Mouse (Mus musculus) embryo, embryonic 11 days (tissue): ENCODE measurements around the gene Kpna7.
"Not testable (repeated sequence)": the region's sequence is repeated elsewhere in the genome, so short reads cannot be mapped to it uniquely, and the experiment has no call there.

ENCODE experiments used
- DNase-seq: peaks from one replicate; pipeline ENCODE4 v3.0.0-alpha.2; 2015

Gene Kpna7

DNA sequence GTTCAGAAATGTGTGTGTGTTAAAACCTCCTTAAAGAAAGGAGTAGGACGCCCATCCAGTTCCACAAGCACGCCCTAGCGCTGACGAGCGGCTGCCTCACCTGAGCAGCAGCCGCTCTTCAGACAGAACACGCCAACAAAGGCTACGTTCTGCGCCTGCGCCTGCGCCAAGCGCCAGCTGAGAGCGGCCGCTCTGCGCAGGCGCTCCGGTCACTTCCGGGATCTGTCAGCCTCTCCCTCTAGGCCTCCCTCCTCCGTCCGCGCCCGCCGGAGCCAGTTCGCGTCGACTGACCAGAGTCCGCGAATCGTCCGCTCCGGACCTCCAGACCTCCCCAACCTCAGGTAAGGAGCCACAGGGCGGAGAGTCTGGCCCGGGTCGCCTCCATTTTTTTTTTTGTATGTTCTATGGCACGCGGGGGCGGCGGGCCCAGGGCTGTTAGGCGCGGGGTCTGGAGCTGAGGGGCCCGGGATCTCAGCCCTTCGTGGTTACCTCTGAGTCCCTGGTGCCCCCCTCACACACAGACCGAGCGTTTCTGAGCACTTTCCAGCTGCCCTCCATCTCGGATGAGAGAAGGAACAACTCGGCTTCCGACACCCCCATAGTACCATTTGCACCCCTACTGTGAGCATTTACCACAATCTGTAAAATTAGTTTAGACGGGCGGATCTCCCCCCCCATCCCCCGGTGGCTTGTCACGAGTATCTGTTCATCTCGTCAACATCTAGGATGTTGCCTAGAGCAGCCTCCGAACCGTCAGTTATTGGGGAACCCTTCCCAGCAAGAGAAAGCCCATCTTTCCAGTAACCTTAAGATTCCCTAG is at the start of gene Kpna7, which contains the start of gene Arpc1a:
TSS of gene Kpna7 (minus strand) at position 399 of the 820 bp plus-strand sequence.
TSS of gene Arpc1a (plus strand) at position 199 of the 820 bp plus-strand sequence.
- peak; percentile 96 for DNase-seq

DNA sequence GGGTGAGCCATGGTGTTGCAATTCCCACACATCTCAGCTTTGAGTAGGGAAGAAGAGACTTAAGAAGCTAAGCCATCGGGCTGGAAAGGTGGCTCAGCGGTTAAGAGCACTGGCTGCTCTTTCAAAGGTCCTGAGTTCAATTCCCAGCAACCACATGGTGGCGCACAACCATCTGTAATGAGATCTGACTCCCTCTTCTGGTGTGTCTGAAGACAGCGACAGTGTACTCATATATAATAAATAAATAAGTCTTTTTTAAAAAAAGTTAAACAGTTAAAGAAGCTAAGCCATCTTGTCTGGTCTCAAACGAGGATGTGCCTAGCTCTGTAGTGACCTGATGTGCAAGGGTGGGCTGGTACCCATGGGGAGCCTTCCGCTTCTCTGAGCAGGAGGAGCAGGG is 49.4 kb upstream of the Kpna7 start:
- not testable (repeated sequence) for DNase-seq

DNA sequence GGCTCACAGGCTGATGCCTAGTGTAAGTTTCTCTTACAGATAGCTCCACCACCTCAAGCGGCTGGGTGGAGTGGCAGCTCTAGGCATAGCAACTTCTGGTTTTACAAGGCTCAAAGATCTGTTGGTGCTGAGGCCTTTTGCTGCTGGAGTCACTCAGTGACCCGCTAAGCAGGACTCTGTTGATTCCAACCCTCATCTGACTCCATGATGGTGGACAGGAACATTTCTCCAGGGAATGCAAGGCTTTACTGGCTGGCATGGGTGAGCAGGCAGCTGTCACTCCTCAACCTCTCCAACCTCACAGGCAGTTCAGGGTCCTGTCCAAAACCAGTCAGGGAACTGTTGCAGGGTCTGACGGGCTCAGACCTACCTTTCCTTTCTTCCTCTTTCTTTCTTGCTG is 47.2 kb upstream of the Kpna7 start:
- DNase-seq = no peak

DNA sequence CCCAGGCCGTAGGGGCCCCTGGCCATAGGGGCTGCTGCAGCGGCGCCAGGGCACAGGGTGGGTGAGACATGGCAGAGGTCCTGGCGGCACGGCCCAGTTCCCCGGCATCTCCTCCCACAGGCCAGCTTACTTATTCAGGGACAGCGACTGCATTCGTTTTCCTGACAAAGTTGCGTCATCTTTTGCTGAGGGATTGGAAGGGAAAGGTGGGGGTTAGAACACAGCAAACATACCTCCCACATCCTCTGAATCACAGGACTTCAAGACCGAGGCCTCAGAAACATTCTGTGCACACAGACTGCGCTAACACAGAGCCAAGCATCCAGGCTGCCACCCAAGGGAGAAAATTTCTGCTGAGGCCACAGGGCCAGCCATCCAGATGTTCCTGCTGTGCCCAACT is 46.4 kb upstream of the Kpna7 start:
- DNase-seq = no peak

DNA sequence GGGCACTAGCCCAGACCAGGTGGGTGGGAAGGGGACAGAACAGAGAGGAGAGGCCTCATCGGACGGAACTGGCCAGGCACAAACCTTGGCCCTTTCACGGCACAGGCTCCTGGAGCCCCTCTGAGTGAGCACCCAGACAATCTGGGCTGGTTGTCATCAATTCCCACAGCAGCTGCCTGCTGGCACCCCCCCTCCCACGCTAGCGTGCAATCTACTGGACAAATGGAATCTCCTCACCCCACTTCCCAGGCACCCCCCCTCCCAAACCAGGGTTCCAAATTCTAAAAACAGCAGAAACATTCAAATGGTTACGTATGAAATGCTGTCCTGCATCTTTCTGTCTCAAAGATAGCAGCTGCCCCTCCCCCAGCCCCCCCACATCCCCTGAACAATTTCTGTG is 45.9 kb upstream of the Kpna7 start:
- DNase-seq = not testable (repeated sequence)

DNA sequence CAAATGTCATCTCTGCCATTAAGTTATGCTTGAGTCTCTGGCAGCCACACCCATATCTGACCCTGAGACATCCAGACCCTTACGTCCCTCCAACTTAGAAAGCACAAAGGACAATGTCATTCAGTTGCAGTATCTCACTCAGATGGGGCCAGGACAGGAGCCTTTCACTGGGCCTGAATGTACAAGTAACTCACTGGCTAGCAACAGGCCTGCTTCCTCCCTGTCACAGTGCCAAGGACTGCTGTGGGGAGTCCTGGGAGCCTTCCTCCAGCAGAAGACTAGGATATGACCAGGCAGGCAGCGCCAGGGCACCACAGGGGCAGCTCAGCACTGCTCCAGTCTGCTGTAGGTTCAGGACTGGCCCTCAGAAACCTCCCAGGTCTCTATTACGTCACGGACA is 45.3 kb upstream of the Kpna7 start:
- no peak for DNase-seq

DNA sequence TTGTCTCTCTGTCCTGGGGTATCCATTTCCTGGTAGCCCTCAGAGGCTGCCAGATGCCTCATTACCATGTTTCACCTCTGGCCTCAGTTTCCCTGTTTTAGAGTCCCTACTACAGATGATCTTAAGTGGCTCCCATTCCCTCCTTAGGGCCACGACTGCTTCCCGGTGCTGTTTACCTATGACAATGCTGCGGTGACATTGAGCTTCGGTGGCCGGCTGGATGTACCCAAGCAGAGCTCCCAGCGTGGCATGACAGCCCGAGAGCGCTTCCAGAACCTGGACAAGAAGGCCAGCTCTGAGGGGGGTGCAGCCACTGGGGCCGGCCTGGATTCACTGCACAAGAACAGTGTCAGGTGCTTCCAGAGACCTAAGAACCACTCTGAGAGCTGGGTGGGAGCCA is 42.8 kb upstream of the Kpna7 start:
- DNase-seq = no peak

DNA sequence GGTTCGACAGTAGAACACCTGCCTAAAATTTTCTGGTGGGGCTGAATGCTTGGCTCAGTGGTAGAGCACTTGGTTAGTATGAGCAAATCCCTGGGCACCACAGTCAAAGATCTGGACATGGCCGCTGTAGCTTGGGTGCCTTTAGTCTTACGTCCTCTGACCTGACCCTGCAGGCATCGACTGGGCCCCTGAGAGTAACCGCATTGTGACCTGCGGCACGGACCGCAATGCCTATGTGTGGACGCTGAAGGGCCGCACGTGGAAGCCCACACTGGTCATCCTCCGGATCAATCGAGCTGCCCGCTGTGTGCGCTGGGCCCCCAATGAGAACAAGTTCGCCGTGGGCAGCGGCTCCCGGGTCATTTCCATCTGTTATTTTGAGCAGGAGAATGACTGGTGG is 39.6 kb upstream of the Kpna7 start:
- DNase-seq = no peak

DNA sequence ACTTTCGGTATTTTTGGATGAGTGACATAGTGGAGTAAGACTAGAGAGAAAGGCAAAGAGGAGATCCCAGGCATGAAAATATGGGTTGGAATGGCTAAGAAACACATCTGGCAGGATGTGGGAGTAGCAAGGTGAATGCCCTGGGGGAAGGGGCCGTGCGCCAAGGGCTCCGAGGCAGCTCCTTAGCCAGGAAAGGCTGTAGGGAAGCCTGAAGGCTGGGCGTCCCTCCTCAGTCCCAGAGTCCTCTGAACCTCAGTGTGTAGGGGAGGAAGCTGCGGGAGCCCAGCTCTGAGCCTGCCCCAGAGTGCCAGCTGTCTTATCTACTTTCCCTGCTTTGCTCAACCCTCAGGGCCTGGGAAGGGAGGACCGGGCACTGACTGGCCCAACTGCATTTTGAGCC is 37.1 kb upstream of the Kpna7 start:
- no peak for DNase-seq

DNA sequence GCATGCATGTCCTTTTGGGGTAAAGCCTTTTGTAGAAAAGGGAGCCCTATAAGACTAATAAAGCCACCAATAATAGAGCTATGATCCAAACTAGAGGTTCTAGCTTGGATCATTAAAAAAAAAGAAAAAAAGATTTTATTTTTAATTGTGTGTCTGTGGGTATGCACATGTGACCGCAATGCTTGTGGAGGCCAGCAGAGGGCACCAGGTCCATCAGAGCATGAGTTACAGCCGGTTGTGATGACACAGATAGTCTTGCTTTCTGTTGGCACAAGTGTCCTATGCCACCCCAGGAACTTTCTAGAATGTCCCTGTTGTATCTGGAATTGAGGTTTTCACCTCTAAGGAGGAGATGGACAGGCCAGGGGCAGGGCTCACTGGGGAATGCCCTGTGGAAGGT is 35.6 kb upstream of the Kpna7 start:
- DNase-seq = no peak

DNA sequence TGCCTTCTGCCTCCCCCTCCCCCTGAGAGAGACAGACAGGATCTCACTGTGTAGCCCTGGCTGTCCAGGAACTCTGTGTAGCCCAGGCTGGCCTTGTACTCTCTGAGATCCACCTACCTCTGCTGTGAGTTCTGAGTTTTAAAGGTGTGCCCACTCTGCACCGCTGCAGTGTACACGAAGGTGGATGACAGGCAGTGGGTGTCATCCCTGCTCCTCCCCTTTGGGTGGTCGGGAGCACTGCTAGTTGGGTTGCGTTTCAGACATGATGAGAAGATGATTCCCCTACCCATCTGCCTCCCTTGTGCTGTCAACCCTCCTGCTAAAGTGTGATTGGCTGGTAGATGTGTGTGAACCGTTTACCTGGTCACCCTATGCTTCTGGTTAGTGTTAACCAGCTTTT is 34.6 kb upstream of the Kpna7 start:
- DNase-seq = no peak

DNA sequence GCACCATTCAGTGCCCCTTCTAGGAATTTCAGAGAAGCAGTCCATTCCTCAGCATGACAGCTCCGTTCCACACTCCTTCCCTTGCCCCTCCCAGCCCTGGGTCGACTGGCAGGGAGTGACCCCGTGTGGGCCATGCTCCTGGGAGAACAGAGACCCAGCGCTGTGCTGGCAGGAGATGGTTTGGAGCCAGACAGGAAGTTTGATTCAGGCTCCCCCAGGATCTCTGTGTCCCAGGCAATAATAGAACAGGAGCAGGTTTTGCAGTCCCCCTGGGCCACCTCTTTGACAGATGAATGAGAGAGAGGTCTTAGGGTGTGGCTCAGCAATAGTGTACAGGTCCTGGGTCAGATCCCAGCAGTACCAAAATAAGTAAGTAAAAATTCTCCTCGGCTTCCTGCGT is 34.2 kb upstream of the Kpna7 start:
- DNase-seq = no peak

DNA sequence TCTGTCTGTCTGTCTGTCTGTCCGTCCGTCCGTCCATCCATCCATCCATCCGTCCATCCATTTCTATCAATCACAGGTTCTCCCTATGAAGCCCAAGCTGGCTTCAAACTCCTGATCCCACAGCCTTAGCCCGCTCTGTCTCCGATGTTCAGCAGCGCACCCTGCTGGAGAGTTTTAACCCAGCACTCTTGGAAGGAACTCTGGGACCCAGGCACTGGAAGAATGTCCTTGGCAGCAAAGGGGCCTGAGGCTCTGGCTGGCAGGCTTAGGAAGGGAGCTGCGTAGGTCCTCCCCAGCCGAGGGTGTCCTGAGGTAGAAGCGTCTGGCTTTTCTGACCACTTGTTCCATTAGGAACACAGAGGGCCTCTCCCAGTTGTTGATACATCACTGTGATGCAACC is 33.1 kb upstream of the Kpna7 start:
- peak; percentile 67 for DNase-seq

DNA sequence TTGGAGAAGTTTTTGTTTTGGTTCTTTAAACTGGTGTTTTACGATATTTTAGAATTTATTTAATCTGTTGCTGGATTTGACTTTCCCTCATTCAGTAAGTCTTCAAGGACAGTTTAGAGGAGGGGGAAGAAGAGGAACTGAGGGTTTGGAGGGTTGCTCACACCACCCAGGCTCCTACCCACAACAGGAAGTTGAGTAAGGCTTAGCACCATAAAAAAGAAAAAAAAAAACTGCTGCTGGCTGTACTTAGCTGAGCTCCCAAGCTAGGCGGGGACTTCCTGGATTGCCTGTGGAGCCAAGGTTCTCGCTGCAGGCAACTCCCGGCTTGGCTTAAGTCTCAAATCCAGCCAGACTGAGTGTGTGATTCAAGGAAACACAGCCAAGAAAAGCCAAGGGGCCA is 32.5 kb upstream of the Kpna7 start:
- DNase-seq = no peak

DNA sequence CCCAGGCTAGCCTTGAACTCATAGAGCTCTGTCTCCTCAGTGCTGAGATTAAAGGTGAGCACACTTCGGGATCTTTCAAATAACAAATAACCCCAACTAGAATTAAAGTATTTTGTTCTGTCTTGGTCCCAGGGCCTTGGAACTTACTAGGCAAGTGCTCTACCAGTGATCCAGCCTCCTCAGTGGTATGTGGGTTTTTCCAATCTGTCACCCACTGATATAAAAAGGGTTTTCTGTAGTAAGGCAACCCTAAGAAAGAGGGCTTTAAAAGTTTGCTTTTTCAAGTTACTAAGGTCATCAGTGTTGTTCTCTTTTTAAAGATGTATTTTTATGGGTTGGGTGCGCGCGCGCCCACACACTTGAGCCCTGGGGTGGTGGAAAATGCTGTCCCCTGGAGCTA is 31.9 kb upstream of the Kpna7 start:
- DNase-seq = no peak

DNA sequence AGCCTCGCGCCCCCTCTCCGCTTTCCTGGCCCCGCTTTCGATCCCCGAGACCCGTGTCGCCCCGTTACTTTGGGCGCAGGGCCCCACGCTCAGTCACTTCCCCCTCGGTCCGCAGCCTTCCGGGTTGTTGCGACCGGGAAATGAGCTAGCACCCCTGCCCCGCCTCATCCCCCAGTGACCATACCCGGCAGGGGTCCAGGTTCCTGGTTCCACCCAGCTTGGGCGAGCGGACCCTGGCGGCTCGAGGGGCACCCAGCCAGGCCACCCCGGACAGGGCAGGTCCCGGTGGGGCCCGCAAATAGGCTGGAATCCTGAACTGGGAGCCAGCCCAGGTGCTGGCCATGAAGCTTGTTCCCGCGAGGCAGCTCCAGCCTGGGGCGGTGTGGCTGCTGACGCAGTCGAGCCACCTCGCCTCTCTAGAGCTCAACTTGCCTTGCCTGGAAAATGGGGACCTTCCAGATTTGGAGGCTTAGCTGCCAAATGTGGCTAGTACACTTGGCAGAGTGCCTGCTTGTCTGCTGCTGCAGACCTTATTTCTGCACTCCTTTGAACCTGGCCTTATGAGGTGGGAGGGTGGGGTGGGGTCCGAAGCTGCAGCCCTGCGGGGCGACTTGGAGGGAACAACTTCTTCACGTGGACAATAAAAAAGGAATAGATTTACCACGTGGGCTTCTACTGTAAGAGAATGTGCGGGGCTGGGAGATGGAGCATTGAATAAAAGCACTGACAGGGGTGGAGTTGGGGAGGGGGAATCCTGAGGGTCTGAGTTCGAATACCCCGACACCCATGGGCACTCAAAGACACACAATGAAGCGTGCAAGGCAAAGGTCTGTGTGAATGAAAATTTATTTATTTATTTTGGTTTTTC is 31.0 kb upstream of the Kpna7 start:
- peak; percentile 53 for DNase-seq

DNA sequence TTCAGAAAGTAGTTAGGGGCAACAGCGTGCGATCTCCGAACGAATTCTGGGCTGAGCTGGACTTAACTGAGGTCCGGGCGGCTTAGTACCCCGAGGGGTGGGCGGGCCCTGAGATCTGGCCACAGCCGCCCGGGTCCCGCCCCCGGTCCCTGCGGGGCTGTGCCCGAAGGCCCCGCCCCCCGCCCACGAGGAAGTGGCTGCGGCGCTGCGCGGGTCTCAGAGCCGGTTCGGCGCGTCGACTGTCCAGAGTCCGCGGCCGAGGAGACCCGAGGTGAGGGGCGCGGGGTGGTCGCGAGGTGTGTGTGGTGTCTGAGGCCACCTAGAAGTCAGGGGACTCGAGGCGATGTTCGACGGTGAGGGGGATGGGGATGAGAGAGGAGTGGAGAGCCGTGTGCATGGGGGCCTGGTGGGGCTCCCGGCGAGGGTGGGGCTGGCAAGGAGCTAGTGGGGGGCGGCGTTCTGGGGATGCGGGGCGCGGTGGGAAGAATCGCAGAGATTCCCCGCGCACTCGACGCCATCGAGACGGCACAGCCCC is 30.3 kb upstream of the Kpna7 start, which contains the start of gene Arpc1b:
TSS of gene Arpc1b (plus strand) at position 145 of the 535 bp plus-strand sequence.
- peak; percentile 84 for DNase-seq

DNA sequence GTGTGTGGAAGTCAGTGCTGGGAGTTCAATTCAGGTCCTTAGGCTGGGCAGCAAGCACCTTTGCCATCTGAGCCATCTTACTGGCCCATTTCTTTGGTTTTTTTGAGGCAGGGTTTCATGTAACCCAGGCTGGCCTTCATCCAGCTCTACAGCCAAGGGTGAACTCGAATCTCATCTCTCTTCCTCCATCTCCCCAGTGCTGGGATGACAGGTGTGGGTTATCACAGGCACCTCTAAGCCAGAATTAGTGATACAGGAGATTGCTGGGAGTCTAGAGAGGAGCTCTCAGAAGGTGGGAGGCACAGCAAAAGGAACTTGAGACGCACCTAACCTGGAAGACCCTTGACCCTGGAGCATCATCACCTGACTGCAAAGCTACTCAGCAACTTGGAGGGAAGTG is 29.6 kb upstream of the Kpna7 start:
- no peak for DNase-seq

DNA sequence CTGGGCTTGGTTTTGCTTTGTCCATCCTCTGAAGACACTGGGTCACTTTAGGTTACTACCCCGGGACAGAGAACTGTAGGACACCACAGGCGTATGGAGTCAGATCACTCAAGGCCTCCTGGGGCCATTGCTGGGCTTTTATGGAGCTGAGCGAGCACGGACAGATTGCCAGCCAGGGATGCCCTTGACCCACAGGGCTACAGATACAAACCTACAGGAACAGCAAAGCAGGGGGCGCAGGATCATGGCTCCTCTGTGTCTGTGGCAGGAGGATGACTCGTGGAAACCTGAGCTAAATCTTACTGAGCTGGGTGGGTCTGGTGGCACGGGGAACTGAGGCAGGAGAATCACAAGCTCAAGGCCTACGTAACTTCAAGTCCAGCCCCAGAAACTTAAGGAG is 28.7 kb upstream of the Kpna7 start:
- DNase-seq = no peak

DNA sequence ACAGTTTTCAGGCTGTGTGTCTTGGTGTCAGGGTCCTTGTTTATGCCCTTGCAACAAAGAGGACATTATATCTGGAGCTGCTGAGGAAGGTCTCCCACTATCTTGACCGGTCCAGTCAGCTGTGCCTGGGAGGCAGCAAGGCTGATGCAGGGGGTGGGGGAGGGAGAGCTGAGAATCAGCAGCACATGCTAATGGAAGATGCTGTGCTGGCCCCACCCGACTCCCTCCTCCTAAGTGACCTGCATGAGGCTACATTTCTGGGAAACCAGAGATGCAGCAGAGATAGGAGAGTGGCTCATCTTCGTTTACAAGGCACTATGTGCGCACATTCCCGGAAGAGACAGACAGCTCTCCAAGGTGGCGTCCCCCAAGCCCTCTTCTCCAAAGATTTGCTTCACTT is 26.6 kb upstream of the Kpna7 start:
- DNase-seq = no peak

DNA sequence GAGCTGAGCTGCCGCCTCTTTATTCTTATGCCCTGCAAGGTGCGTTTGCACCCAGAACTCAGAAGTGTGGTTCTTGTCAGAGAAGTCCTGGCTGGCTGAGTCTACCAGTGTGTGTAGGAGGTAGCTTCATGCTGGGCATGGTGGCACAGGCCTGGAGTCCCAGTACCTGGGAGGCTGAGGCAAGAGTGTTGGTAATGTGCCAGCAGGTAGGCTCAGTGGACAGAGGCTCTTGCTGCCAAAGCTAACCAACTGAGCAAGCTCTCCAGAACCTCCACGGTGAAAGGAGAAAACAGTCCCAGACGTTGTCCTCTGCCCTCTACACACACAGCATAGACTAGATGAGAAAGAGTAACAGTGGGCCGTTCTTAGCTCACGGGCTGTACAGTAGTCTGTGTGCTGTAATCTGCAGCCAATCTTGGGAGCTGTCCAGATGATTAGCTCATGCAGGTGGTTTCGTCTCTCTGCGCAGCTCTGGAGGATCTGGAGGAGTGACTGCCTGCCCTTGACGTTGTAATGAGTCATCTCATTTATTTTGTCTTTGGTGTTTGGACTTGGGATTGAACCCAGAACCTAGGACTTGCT is 22.0 kb upstream of the Kpna7 start:
- DNase-seq = no peak

DNA sequence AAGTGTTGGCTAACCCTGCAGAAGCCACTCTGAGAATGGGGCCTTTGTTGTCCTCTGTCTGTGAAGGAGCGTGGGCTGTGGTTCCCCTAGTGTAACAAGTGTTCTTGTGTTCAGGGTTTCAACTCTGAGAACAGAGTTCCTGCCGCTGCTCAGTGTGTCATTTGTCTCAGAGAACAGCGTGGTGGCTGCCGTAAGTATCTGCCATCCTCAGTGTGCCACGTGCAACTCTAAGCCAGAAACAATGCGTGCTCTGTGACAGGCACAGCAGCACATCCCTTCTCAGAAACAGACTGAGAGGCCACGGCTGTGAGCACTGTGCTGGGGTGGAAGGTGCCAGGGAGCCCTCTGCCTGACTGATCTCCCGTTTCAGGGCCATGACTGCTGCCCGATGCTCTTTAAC is 20.5 kb upstream of the Kpna7 start:
- DNase-seq = no peak

DNA sequence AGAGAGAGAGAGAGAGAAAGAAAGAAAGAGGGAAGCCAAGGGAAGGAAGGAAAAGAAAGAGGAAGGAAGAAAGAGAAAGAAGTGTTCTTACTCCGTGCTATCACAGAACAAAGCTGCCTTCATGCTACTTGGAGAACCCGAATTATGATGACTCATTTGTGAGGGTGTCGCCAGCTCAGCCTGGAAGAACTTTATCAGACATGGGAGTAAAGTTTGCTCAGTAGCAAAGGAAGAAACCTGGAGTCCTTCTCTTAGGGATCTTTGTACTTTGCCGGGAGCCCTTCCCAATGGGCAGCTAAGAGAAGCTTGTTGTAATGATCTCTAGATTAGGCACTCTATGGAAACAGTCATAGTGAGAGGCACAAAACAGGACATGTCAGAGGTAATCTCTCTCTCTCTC is 18.9 kb upstream of the Kpna7 start:
- no peak for DNase-seq
